Mouse (Mus musculus) ES-E14 (cell line): ENCODE results near the gene Rnf2.

ENCODE experiments used
- CHD2 ChIP-seq: IDR thresholded peaks from 2 replicates; pipeline ENCODE4 v1.6.1; 2014; ENCODE audit warnings: mild to moderate bottlenecking, low read depth, low read length, inconsistent platforms
- HCFC1 ChIP-seq: IDR thresholded peaks from 2 replicates; pipeline ENCODE4 v1.6.1; 2012; ENCODE audit warnings: low read length, inconsistent platforms, borderline replicate concordance; ENCODE audit not compliant: insufficient read depth
- MAFK ChIP-seq: IDR thresholded peaks from 2 replicates; pipeline ENCODE4 v1.6.1; 2014; ENCODE audit warnings: mild to moderate bottlenecking, low read depth, low read length, inconsistent platforms; ENCODE audit not compliant: insufficient read depth
- ZC3H11A ChIP-seq: IDR thresholded peaks from 2 replicates; pipeline ENCODE4 v1.6.1; 2012; ENCODE audit warnings: low read depth, mild to moderate bottlenecking, inconsistent platforms, low read length, borderline replicate concordance
- ZNF384 ChIP-seq: IDR thresholded peaks from 2 replicates; pipeline ENCODE4 v1.6.1; 2012; ENCODE audit warnings: low read depth, low read length, inconsistent platforms

GRCm38 (mm10) chr1:151426947-151427600, 73.7 kb downstream of the Rnf2 start:
- TF ChIP-seq MAFK (no peak), ZNF384 (no peak), ZC3H11A (no peak), HCFC1 (no peak), CHD2 (no peak)
